Mouse (Mus musculus) ZHBTc4 (cell line): ENCODE measurements at regions not wholly inside any gene's neighbourhood (a gene's known extent, or its start where the extent isn't known, plus 50 kb on each side); places are given as distances from the start of the nearest gene placed in this dataset.

Experiments
- DNase-seq: peaks from one replicate; pipeline ENCODE4 v3.0.0-alpha.2; 2011; ENCODE audit warnings: low read depth, low spot score

- DNase-seq: no peak
These were observed 658.4 kb upstream of the Pfkp start for GRCm38 (mm10) chr13:7306995-7307394.

- no peak for DNase-seq
These were observed 658.8 kb upstream of the Pfkp start for GRCm38 (mm10) chr13:7307396-7307795.

GRCm38 (mm10) chr13:7313474-7313873, 664.9 kb upstream of the Pfkp start:
- DNase-seq: no peak

GRCm38 (mm10) chr13:7330151-7330550, 681.6 kb upstream of the Pfkp start:
- DNase-seq: no peak

GRCm38 (mm10) chr13:7345760-7346159, 697.2 kb upstream of the Pfkp start:
- no peak for DNase-seq

GRCm38 (mm10) chr13:7348431-7348830, 699.9 kb upstream of the Pfkp start:
- no peak for DNase-seq

- DNase-seq: no peak
These were observed 704.4 kb upstream of the Pfkp start for GRCm38 (mm10) chr13:7353011-7353410.

GRCm38 (mm10) chr13:7357071-7357470, 708.5 kb upstream of the Pfkp start:
- DNase-seq: no peak

GRCm38 (mm10) chr13:7373559-7373958, 725.0 kb upstream of the Pfkp start:
- no peak for DNase-seq

- DNase-seq: no peak
These were observed 726.5 kb upstream of the Pfkp start for GRCm38 (mm10) chr13:7374993-7375627.

- DNase-seq: no peak
These were observed 766.0 kb upstream of the Pfkp start for GRCm38 (mm10) chr13:7414342-7415287.

GRCm38 (mm10) chr13:7427750-7428149, 774.9 kb upstream of the Adarb2 start:
- DNase-seq: peak; percentile 60

- DNase-seq: no peak
These were observed 773.4 kb upstream of the Adarb2 start for GRCm38 (mm10) chr13:7429271-7429670.

GRCm38 (mm10) chr13:7451434-7452002, 751.1 kb upstream of the Adarb2 start:
- DNase-seq: peak; percentile 37

GRCm38 (mm10) chr13:7475661-7476060, 727.0 kb upstream of the Adarb2 start:
- no peak for DNase-seq

- DNase-seq: no peak
These were observed 684.6 kb upstream of the Adarb2 start for GRCm38 (mm10) chr13:7518090-7518489.

GRCm38 (mm10) chr13:7524436-7524835, 678.2 kb upstream of the Adarb2 start:
- peak; percentile 45 for DNase-seq

- DNase-seq: peak; percentile 54
These were observed 663.8 kb upstream of the Adarb2 start for GRCm38 (mm10) chr13:7538856-7539255.

GRCm38 (mm10) chr13:7584022-7584421, 618.6 kb upstream of the Adarb2 start:
- no peak for DNase-seq
